Mouse (Mus musculus) midbrain, postnatal 0 days (tissue): ENCODE data around the gene Ptger4. TPM values are rescaled to one million over a fixed set of nuclear protein-coding genes. Genes with fewer than 3 reads are reported as not detected.

Experiments used
- ATAC-seq: fragments of 200-750 bp; cut with Nextera tagmentation; 2 replicates; pipeline ENCODE4 v1.8.0; 2017; ENCODE audit warnings: moderate number of reproducible peaks, mild to moderate bottlenecking, moderate TSS enrichment, moderate library complexity; ENCODE audit not compliant: low FRiP score
- DNase-seq: peaks from one replicate; pipeline ENCODE4 v3.0.0-alpha.2; 2015; ENCODE audit warnings: low spot score
- H3K27ac ChIP-seq: fragments of 300-500 bp; sonication (generic); 2 replicates; pipeline ENCODE4 v1.5.1; 2014; ENCODE audit warnings: low read depth, mild to moderate bottlenecking, low read length, mixed read lengths
- H3K27me3 ChIP-seq: fragments of 300-500 bp; sonication (generic); 2 replicates; pipeline ENCODE4 v1.6.1; 2014; ENCODE audit warnings: low read length, control low read depth, mixed read lengths; ENCODE audit not compliant: insufficient read depth
- H3K36me3 ChIP-seq: fragments of 300-500 bp; sonication (generic); 2 replicates; pipeline ENCODE4 v1.6.1; 2014; ENCODE audit warnings: low read length, control low read depth, mixed read lengths; ENCODE audit not compliant: insufficient read depth
- H3K4me1 ChIP-seq: fragments of 300-500 bp; sonication (generic); 2 replicates; pipeline ENCODE4 v1.6.1; 2014; ENCODE audit warnings: mild to moderate bottlenecking, control low read depth, antibody characterized with exemption, low read length, mixed read lengths; ENCODE audit not compliant: insufficient read depth
- H3K4me2 ChIP-seq: fragments of 300-500 bp; sonication (generic); 2 replicates; pipeline ENCODE4 v1.6.1; 2014; ENCODE audit warnings: low read depth, mild to moderate bottlenecking, low read length, mixed read lengths; ENCODE audit not compliant: poor library complexity, severe bottlenecking
- H3K4me3 ChIP-seq: fragments of 300-500 bp; sonication (generic); 2 replicates; pipeline ENCODE4 v1.5.1; 2014; ENCODE audit warnings: low read depth, mild to moderate bottlenecking, low read length, moderate library complexity
- H3K9ac ChIP-seq: fragments of 300-500 bp; sonication (generic); replicated peaks from 2 replicates; pipeline ENCODE4 v1.6.1; 2014; ENCODE audit warnings: mild to moderate bottlenecking, low read length, moderate library complexity, mixed read lengths; ENCODE audit not compliant: poor library complexity, severe bottlenecking
- H3K9me3 ChIP-seq: fragments of 300-500 bp; sonication (generic); 2 replicates; pipeline ENCODE4 v1.6.1; 2016; ENCODE audit warnings: low read length, control low read depth
- CTCF ChIP-seq: IDR thresholded peaks from 2 replicates; pipeline ENCODE4 v1.5.1; 2016; ENCODE audit warnings: antibody characterized with exemption, mild to moderate bottlenecking
- WGBS: fragments of 180-500 bp; shearing (Covaris S2); extraction: QIAGEN DNeasy Blood & Tissue Kit; methylation state at CpG from one replicate; pipeline ENCODE4 v1.1.7; 2014; 5-methylcytosine and 5-hydroxymethylcytosine counted together
- polyA plus RNA-seq: library from polyadenylated mRNA; unstranded; fragments of >200 nt; fragmentation: Nextera tagmentation; extraction: Ambion mirVana; gene quantifications from 2 replicates; pipeline ENCODE4 v1.2.1, GENCODE M21; 2015
- total RNA-seq: library from RNA; depleted of rRNA; stranded (reverse); fragments of >200 nt; gene quantifications from 2 replicates; pipeline ENCODE4 v1.2.3, GENCODE M21; 2014

Gene Ptger4
- total and polyA plus RNA-seq, 2 experiments from 2014 or later: 1.7 to 2.5 TPM

GRCm38 (mm10) chr15:5273981-5274380 lies 30.0 kb upstream of the Ptger4 start:
- no peak overlapping the region for H3K4me2 ChIP-seq
- WGBS: 97% methylated on average over 1 of the region's 1 CpGs
- DNase-seq: no peak
- no peaks in the 10 kb centered on the region for H3K36me3 ChIP-seq
- H3K9ac ChIP-seq: no peak overlapping the region
- no peak overlapping the region for H3K4me3 ChIP-seq
- H3K27me3 ChIP-seq: no peaks in the 10 kb centered on the region
- no peak overlapping the region for H3K27ac ChIP-seq
- H3K9me3 ChIP-seq: peaks cover 8% of the 10 kb centered on the region; the same call in 1 of the 2 replicates
- ATAC-seq: no peak
- TF ChIP-seq CTCF: no peak
- H3K4me1 ChIP-seq: no peaks in the 10 kb centered on the region

DNA sequence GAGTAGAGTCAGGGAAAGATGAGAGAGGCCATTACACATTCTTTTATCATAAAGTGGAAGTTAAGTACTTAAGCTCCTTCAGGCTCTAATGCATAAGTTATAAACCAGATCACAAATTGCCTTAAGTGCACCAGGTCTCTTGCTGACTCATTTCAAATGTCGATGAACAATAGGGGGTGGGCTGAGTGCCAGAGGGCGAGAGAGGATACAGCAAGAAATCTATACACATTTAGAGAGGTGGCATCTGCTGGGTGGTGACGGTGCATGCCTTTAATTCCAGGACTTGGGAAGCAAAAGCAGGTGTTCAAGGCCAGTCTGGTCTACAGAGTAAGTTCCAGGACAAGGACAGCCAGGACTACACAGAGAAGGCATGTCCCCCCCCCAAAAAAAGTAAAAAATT lies 22.1 kb upstream of the Ptger4 start:
- Histone ChIP-seq H3K27ac (no peak overlapping the region), H3K4me1 (no peaks in the 10 kb centered on the region), H3K4me3 (no peak overlapping the region), H3K27me3 (no peaks in the 10 kb centered on the region), H3K4me2 (no peak overlapping the region), H3K36me3 (no peaks in the 10 kb centered on the region), H3K9me3 (no peaks in the 10 kb centered on the region), H3K9ac (no peak overlapping the region)
- ATAC-seq (no peak), DNase-seq (no peak)
- WGBS: 73% methylated on average over 3 of the region's 3 CpGs
- no peak for TF ChIP-seq CTCF

DNA sequence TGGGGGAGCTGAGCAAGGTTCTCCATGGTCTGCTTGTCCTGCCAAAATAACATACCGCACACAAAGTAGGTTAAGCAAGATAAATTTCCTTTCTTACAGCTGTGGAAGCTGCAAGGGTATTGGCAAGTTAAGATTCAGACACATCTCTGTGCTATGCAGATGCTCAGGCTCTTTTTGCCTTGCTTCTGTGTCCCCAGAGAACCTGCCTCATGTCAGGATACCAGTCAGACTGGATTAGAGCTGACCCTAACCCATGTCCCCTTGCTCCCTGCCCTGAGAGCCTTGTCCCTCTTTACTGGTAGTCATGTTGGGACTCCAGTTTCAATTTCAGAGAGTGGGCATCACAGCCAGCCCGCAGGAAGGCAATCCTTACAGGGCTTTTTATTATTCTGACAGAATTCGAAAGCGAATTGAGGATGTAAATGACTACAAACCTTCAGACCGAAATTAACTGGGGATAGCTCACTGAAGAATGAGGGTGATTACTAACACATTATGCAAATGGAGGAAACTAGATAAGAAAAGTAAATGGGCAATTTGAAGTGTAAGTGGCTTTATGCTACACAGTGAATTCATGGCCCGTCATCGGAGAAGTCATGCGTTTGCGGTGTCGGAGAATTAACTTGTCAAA lies 19.0 kb upstream of the Ptger4 start:
- H3K27me3 ChIP-seq: no peaks in the 10 kb centered on the region
- ATAC-seq (no peak), DNase-seq (no peak)
- H3K27ac ChIP-seq: no peak overlapping the region
- 0 out of 2 replicates have a peak, but pooled peaks cover 2% of the 10 kb centered on the region for H3K4me1 ChIP-seq
- no peak overlapping the region for H3K4me3 ChIP-seq
- H3K4me2 ChIP-seq: no peak overlapping the region
- no peaks in the 10 kb centered on the region for H3K9me3 ChIP-seq
- 75% methylated on average over 10 of the region's 10 CpGs for WGBS
- H3K36me3 ChIP-seq: no peaks in the 10 kb centered on the region
- H3K9ac ChIP-seq: no peak overlapping the region
- no peak for TF ChIP-seq CTCF

- Histone ChIP-seq H3K27me3 (no peaks in the 10 kb centered on the region), H3K4me3 (no peak overlapping the region), H3K27ac (no peak overlapping the region), H3K9ac (no peak overlapping the region), H3K4me1 (0 out of 2 replicates have a peak, but pooled peaks cover 2% of the 10 kb centered on the region), H3K4me2 (no peak overlapping the region), H3K36me3 (no peaks in the 10 kb centered on the region), H3K9me3 (no peaks in the 10 kb centered on the region)
- DNase-seq: no peak
- no peak for TF ChIP-seq CTCF
- ATAC-seq: no peak
- 84% methylated on average over 13 of the region's 13 CpGs for WGBS
Observed at GRCm38 (mm10) chr15:5262095-5262667, 18.2 kb upstream of the Ptger4 start.

GRCm38 (mm10) chr15:5261004-5261403 lies 17.0 kb upstream of the Ptger4 start:
- 88% methylated on average over 3 of the region's 3 CpGs for WGBS
- ATAC-seq (no peak), DNase-seq (no peak)
- no peak overlapping the region for H3K9ac ChIP-seq
- TF ChIP-seq CTCF: no peak
- H3K9me3 ChIP-seq: no peaks in the 10 kb centered on the region
- H3K27ac ChIP-seq: no peak overlapping the region
- H3K36me3 ChIP-seq: no peaks in the 10 kb centered on the region
- no peak overlapping the region for H3K4me2 ChIP-seq
- H3K4me3 ChIP-seq: no peak overlapping the region
- 0 out of 2 replicates have a peak, but pooled peaks cover 2% of the 10 kb centered on the region for H3K4me1 ChIP-seq
- H3K27me3 ChIP-seq: no peaks in the 10 kb centered on the region

GRCm38 (mm10) chr15:5260183-5260582 lies 16.2 kb upstream of the Ptger4 start:
- Histone ChIP-seq H3K4me3 (no peak overlapping the region), H3K4me1 (0 out of 2 replicates have a peak, but pooled peaks cover 2% of the 10 kb centered on the region), H3K9me3 (no peaks in the 10 kb centered on the region), H3K27me3 (no peaks in the 10 kb centered on the region), H3K36me3 (no peaks in the 10 kb centered on the region), H3K27ac (no peak overlapping the region), H3K4me2 (no peak overlapping the region), H3K9ac (no peak overlapping the region)
- ATAC-seq (no peak), DNase-seq (no peak)
- WGBS: 55% methylated on average over 5 of the region's 5 CpGs
- TF ChIP-seq CTCF: no peak
